Mouse (Mus musculus): ENCODE data around the gene Ap4m1. TPM values are rescaled to one million over a fixed set of nuclear protein-coding genes. Genes with fewer than 3 reads are reported as not detected.

Gene Ap4m1
- total and polyA plus RNA-seq, 3 experiments: 22.2 to 38.5 TPM; not detected in 1

Other genes starting within 250 kb of the Ap4m1 start
- gene Gjc3, start 208.9 kb upstream of the Ap4m1 start, total RNA-seq (2012; rRNA removed): not detected in 2 replicates
- gene Gjc3, start 208.9 kb upstream of the Ap4m1 start, polyA plus RNA-seq (2012; ENCODE audit: insufficient read depth in 1 of 2, insufficient read length in 2 of 2, low read depth in 1 of 2, low replicate concordance in 2 of 2, missing spikeins in 1 of 2): not detected
- gene Azgp1, start 190.5 kb upstream of the Ap4m1 start, total RNA-seq (2012; rRNA removed): not detected in 2 replicates
- gene Azgp1, start 190.5 kb upstream of the Ap4m1 start, polyA plus RNA-seq (2012; ENCODE audit: insufficient read depth in 1 of 2, insufficient read length in 2 of 2, low read depth in 1 of 2, low replicate concordance in 2 of 2, missing spikeins in 1 of 2): not detected
- gene Smok3a, start 150.7 kb upstream of the Ap4m1 start, total RNA-seq (2012; rRNA removed): not detected in 2 replicates
- gene Smok3a, start 150.7 kb upstream of the Ap4m1 start, polyA plus RNA-seq (2012; ENCODE audit: insufficient read depth in 1 of 2, insufficient read length in 2 of 2, low read depth in 1 of 2, low replicate concordance in 2 of 2, missing spikeins in 1 of 2): not detected
- not detected in 2 replicates for gene Smok3b, start 150.6 kb upstream of the Ap4m1 start, total RNA-seq (2012; rRNA removed)
- not detected for gene Smok3b, start 150.6 kb upstream of the Ap4m1 start, polyA plus RNA-seq (2012; ENCODE audit: insufficient read depth in 1 of 2, insufficient read length in 2 of 2, low read depth in 1 of 2, low replicate concordance in 2 of 2, missing spikeins in 1 of 2)
- not detected in 2 replicates for gene Smok3c, start 118.8 kb upstream of the Ap4m1 start, total RNA-seq (2012; rRNA removed)
- not detected for gene Smok3c, start 118.8 kb upstream of the Ap4m1 start, polyA plus RNA-seq (2012; ENCODE audit: insufficient read depth in 1 of 2, insufficient read length in 2 of 2, low read depth in 1 of 2, low replicate concordance in 2 of 2, missing spikeins in 1 of 2)
- 11.5 and 13.4 TPM in 2 replicates for gene Zkscan1, start 86.9 kb upstream of the Ap4m1 start, total RNA-seq (2012; rRNA removed)
- 10 to 100 TPM; 10.6 to 51.7 TPM for gene Zkscan1, start 86.9 kb upstream of the Ap4m1 start, polyA plus RNA-seq (2012; ENCODE audit: insufficient read depth in 1 of 2, insufficient read length in 2 of 2, low read depth in 1 of 2, low replicate concordance in 2 of 2, missing spikeins in 1 of 2)
- 7.6 and 9.0 TPM in 2 replicates for gene Zscan21, start 55.1 kb upstream of the Ap4m1 start, total RNA-seq (2012; rRNA removed)
- gene Zscan21, start 55.1 kb upstream of the Ap4m1 start, polyA plus RNA-seq (2012; ENCODE audit: insufficient read depth in 1 of 2, insufficient read length in 2 of 2, low read depth in 1 of 2, low replicate concordance in 2 of 2, missing spikeins in 1 of 2): 10 to 100 TPM in 1 of 2 experiments, not detected in 1; 10.5 TPM
- gene Zfp113, start 16.3 kb upstream of the Ap4m1 start, total RNA-seq (2012; rRNA removed): 5.4 and 6.9 TPM in 2 replicates
- 1 to 10 TPM in 1 of 2 experiments, not detected in 1; 6.8 TPM for gene Zfp113, start 16.3 kb upstream of the Ap4m1 start, polyA plus RNA-seq (2012; ENCODE audit: insufficient read depth in 1 of 2, insufficient read length in 2 of 2, low read depth in 1 of 2, low replicate concordance in 2 of 2, missing spikeins in 1 of 2)
- gene Cops6, start 10.9 kb upstream of the Ap4m1 start, total RNA-seq (2012; rRNA removed): 52.6 and 63.7 TPM in 2 replicates
- gene Cops6, start 10.9 kb upstream of the Ap4m1 start, polyA plus RNA-seq (2012; ENCODE audit: insufficient read depth in 1 of 2, insufficient read length in 2 of 2, low read depth in 1 of 2, low replicate concordance in 2 of 2, missing spikeins in 1 of 2): 100 to 1,000 TPM in 1 of 2 experiments, not detected in 1; 152 TPM
- 202 TPM in 2 replicates for gene Mcm7, start 420 bp downstream of the Ap4m1 start, total RNA-seq (2012; rRNA removed)
- gene Mcm7, start 420 bp downstream of the Ap4m1 start, polyA plus RNA-seq (2012; ENCODE audit: insufficient read depth in 1 of 2, insufficient read length in 2 of 2, low read depth in 1 of 2, low replicate concordance in 2 of 2, missing spikeins in 1 of 2): 100 to 1,000 TPM; 255 to 565 TPM
- gene Taf6, start 15.4 kb downstream of the Ap4m1 start, total RNA-seq (2012; rRNA removed): 52.6 and 59.6 TPM in 2 replicates
- 10 to 100 TPM in 1 of 2 experiments, not detected in 1; 94.7 TPM for gene Taf6, start 15.4 kb downstream of the Ap4m1 start, polyA plus RNA-seq (2012; ENCODE audit: insufficient read depth in 1 of 2, insufficient read length in 2 of 2, low read depth in 1 of 2, low replicate concordance in 2 of 2, missing spikeins in 1 of 2)
- 7.8 TPM in 2 replicates for gene Cnpy4, start 15.5 kb downstream of the Ap4m1 start, total RNA-seq (2012; rRNA removed)
- gene Cnpy4, start 15.5 kb downstream of the Ap4m1 start, polyA plus RNA-seq (2012; ENCODE audit: insufficient read depth in 1 of 2, insufficient read length in 2 of 2, low read depth in 1 of 2, low replicate concordance in 2 of 2, missing spikeins in 1 of 2): 10 to 100 TPM in 1 of 2 experiments, not detected in 1; 12.1 TPM
- gene Mblac1, start 22.3 kb downstream of the Ap4m1 start, total RNA-seq (2012; rRNA removed): 5.0 and 5.2 TPM in 2 replicates
- 1 to 10 TPM in 1 of 2 experiments, not detected in 1; 5.7 TPM for gene Mblac1, start 22.3 kb downstream of the Ap4m1 start, polyA plus RNA-seq (2012; ENCODE audit: insufficient read depth in 1 of 2, insufficient read length in 2 of 2, low read depth in 1 of 2, low replicate concordance in 2 of 2, missing spikeins in 1 of 2)
- gene Nxpe5, start 53.9 kb downstream of the Ap4m1 start, total RNA-seq (2012; rRNA removed): not detected in 2 replicates
- not detected for gene Nxpe5, start 53.9 kb downstream of the Ap4m1 start, polyA plus RNA-seq (2012; ENCODE audit: insufficient read depth in 1 of 2, insufficient read length in 2 of 2, low read depth in 1 of 2, low replicate concordance in 2 of 2, missing spikeins in 1 of 2)
- 45.7 and 51.5 TPM in 2 replicates for gene Lamtor4, start 83.5 kb downstream of the Ap4m1 start, total RNA-seq (2012; rRNA removed)
- gene Lamtor4, start 83.5 kb downstream of the Ap4m1 start, polyA plus RNA-seq (2012; ENCODE audit: insufficient read depth in 1 of 2, insufficient read length in 2 of 2, low read depth in 1 of 2, low replicate concordance in 2 of 2, missing spikeins in 1 of 2): 10 to 100 TPM in 1 of 2 experiments, not detected in 1; 59.0 TPM
- gene BC037034, start 92.0 kb downstream of the Ap4m1 start, total RNA-seq (2012; rRNA removed): 27.8 and 35.6 TPM in 2 replicates
- 10 to 100 TPM in 1 of 2 experiments, not detected in 1; 59.1 TPM for gene BC037034, start 92.0 kb downstream of the Ap4m1 start, polyA plus RNA-seq (2012; ENCODE audit: insufficient read depth in 1 of 2, insufficient read length in 2 of 2, low read depth in 1 of 2, low replicate concordance in 2 of 2, missing spikeins in 1 of 2)
- gene Gal3st4, start 100.8 kb downstream of the Ap4m1 start, total RNA-seq (2012; rRNA removed): 0.15 and 0.16 TPM in 2 replicates
- under 1 TPM in 1 of 2 experiments, not detected in 1; 0.17 TPM for gene Gal3st4, start 100.8 kb downstream of the Ap4m1 start, polyA plus RNA-seq (2012; ENCODE audit: insufficient read depth in 1 of 2, insufficient read length in 2 of 2, low read depth in 1 of 2, low replicate concordance in 2 of 2, missing spikeins in 1 of 2)
- gene Gm43720, start 108.0 kb downstream of the Ap4m1 start, total RNA-seq (2012; rRNA removed): not detected in 2 replicates
- gene Gm43720, start 108.0 kb downstream of the Ap4m1 start, polyA plus RNA-seq (2012; ENCODE audit: insufficient read depth in 1 of 2, insufficient read length in 2 of 2, low read depth in 1 of 2, low replicate concordance in 2 of 2, missing spikeins in 1 of 2): not detected
- 0.04 TPM in 1 of 2 replicates, not detected in the other for gene Gpc2, start 108.0 kb downstream of the Ap4m1 start, total RNA-seq (2012; rRNA removed)
- gene Gpc2, start 108.0 kb downstream of the Ap4m1 start, polyA plus RNA-seq (2012; ENCODE audit: insufficient read depth in 1 of 2, insufficient read length in 2 of 2, low read depth in 1 of 2, low replicate concordance in 2 of 2, missing spikeins in 1 of 2): not detected
- gene Stag3, start 108.2 kb downstream of the Ap4m1 start, total RNA-seq (2012; rRNA removed): not detected in 2 replicates
- under 1 TPM in 1 of 2 experiments, not detected in 1; 0.07 TPM for gene Stag3, start 108.2 kb downstream of the Ap4m1 start, polyA plus RNA-seq (2012; ENCODE audit: insufficient read depth in 1 of 2, insufficient read length in 2 of 2, low read depth in 1 of 2, low replicate concordance in 2 of 2, missing spikeins in 1 of 2)
- gene Pvrig, start 170.0 kb downstream of the Ap4m1 start, total RNA-seq (2012; rRNA removed): not detected in 2 replicates
- gene Pvrig, start 170.0 kb downstream of the Ap4m1 start, polyA plus RNA-seq (2012; ENCODE audit: insufficient read depth in 1 of 2, insufficient read length in 2 of 2, low read depth in 1 of 2, low replicate concordance in 2 of 2, missing spikeins in 1 of 2): not detected